Comparison of ENCODE assay signal across 24 mouse cellular contexts in the genomic region with DNA sequence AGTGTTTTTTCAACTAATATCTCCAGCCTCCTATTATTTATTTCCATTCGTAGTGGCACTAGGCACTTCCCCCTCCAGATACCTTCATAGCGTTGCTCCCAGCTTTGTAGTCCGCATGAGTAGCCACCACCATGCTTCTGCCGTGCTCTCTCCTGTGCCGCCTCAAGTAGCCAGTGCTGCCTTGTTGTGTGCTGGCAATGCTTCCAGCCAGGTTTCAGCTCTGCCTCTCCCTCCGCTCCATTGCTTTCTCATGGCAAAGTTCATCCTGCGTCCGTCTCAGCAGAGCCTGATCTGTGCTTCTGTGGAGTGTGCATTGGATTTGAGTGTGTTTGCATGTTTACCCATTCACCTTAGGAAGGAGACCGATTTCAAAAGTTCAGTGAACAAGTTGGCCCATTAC.
DNase-seq lines count a peak whose midpoint lies in the region; ATAC-seq and TF ChIP-seq lines count a peak whose summit lies in the region.
"Had no signal": no experiment of that assay in that cellular context is flagged by ENCODE, and none has a peak within 500 bp of the region (broad histone marks: within the 10 kb centered on the region; RNA-seq: fewer than 3 reads in every experiment).

No protein-coding gene starts in this region.

- no peaks in the 10 kb centered on the region for H3K9me3 ChIP-seq in kidney, embryonic 15.5 days (replicated peaks)
- H3K9me3 ChIP-seq in intestine, postnatal 0 days (ENCODE audit: control insufficient read depth), result no peaks in the 10 kb centered on the region
- H3K9me3 ChIP-seq: forebrain, embryonic 10.5 days; forebrain, embryonic 13.5 days; heart, embryonic 10.5 days; heart, embryonic 13.5 days had no signal

- no peak overlapping the region for H3K4me2 ChIP-seq in kidney, embryonic 15.5 days
- H3K4me2 ChIP-seq in intestine, postnatal 0 days (replicated peaks; ENCODE audit: low read depth), result no peak overlapping the region
- H3K4me2 ChIP-seq: forebrain, embryonic 13.5 days; heart, embryonic 13.5 days; hindbrain, embryonic 14.5 days had no signal

- peak; percentile 20 to 34 for DNase-seq in cerebellum, postnatal 10 days
- peak; percentile 38 for DNase-seq in kidney, adult 18-20 months
- DNase-seq in kidney, postnatal 10 days, result peak; percentile 44
- peak; percentile 58 to 61 for DNase-seq in kidney, postnatal 36 days
- DNase-seq in lung, adult 18-20 months, result no peak
- DNase-seq: adrenal gland, adult 8-10 months; adrenal gland, postnatal 25 days; cerebellum, adult 18-20 months; cerebellum, adult 9-10 months; gastrocnemius, postnatal 10 days; gastrocnemius, postnatal 36 days; heart, adult 2 months; heart, postnatal 14 days; heart, postnatal 4 days had no signal

- WGBS in kidney, embryonic 15.5 days, result 88% methylated on average over 9 of the region's 9 CpGs
- WGBS in intestine, postnatal 0 days, result 93% methylated on average over 9 of the region's 9 CpGs

- TF ChIP-seq CTCF in intestine, postnatal 0 days (IDR thresholded peaks at IDR 0.05; ENCODE audit: low read depth), result no peak

- no peak for ATAC-seq in cerebellum, adult (ENCODE audit: insufficient number of reproducible peaks, low FRiP score, low TSS enrichment)
- no peak for ATAC-seq in kidney, embryonic 15.5 days (replicated peaks; ENCODE audit: low FRiP score)
- no peak for ATAC-seq in intestine, postnatal 0 days
- ATAC-seq: activated CD4-positive, CD25-positive, alpha-beta regulatory T cell, adult 4 months; forebrain, embryonic 13.5 days; forebrain, embryonic 16.5 days had no signal

- peaks cover 63% of the 10 kb centered on the region for H3K36me3 ChIP-seq in kidney, embryonic 15.5 days
- H3K36me3 ChIP-seq in intestine, postnatal 0 days (ENCODE audit: control insufficient read depth, insufficient read depth), result peaks cover 63% of the 10 kb centered on the region

- no peaks in the 10 kb centered on the region for H3K4me1 ChIP-seq in kidney, embryonic 15.5 days
- H3K4me1 ChIP-seq in intestine, postnatal 0 days (replicated peaks; ENCODE audit: control insufficient read depth, insufficient read depth, low read length), result no peaks in the 10 kb centered on the region
- H3K4me1 ChIP-seq: forebrain, embryonic 13.5 days; heart, embryonic 10.5 days; heart, embryonic 13.5 days had no signal

- no peaks in the 10 kb centered on the region for H3K27me3 ChIP-seq in kidney, embryonic 15.5 days
- H3K27me3 ChIP-seq in intestine, postnatal 0 days (replicated peaks; ENCODE audit: control insufficient read depth, insufficient read depth, low read length), result no peaks in the 10 kb centered on the region
- H3K27me3 ChIP-seq: forebrain, embryonic 13.5 days; heart, embryonic 13.5 days had no signal

- no peak overlapping the region for H3K9ac ChIP-seq in kidney, embryonic 15.5 days
- H3K9ac ChIP-seq in intestine, postnatal 0 days (ENCODE audit: low read depth, low read length), result no peak overlapping the region
- H3K9ac ChIP-seq: forebrain, embryonic 13.5 days; heart, embryonic 13.5 days; hindbrain, embryonic 14.5 days had no signal

- H3K4me3 ChIP-seq in kidney, embryonic 15.5 days (replicated peaks), result no peak overlapping the region
- H3K4me3 ChIP-seq in intestine, postnatal 0 days (ENCODE audit: low read depth, low read length), result no peak overlapping the region
- H3K4me3 ChIP-seq: forebrain, embryonic 10.5 days; forebrain, embryonic 13.5 days; heart, adult 2 months; heart, embryonic 10.5 days; heart, embryonic 13.5 days had no signal

- no peak overlapping the region for H3K27ac ChIP-seq in kidney, embryonic 15.5 days
- no peak overlapping the region for H3K27ac ChIP-seq in intestine, postnatal 0 days (ENCODE audit: low read depth, low read length)
- H3K27ac ChIP-seq: forebrain, embryonic 10.5 days; forebrain, embryonic 13.5 days; heart, adult 2 months; heart, embryonic 10.5 days; heart, embryonic 13.5 days; hindbrain, embryonic 14.5 days had no signal

Comparison
In these comparisons a context has a peak if more than half of its experiments do, and no peak if none do; other contexts are left out.
1. DNase-seq: peak in cerebellum, postnatal 10 days (2 of 2), kidney, adult 18-20 months (single experiment), kidney, postnatal 10 days (single experiment) and kidney, postnatal 36 days (2 of 2); none in lung, adult 18-20 months (0 of 2).